35 mouse cellular contexts compared by ENCODE assay signal in genomic region chr14:37110456-37110855, GRCm38 (mm10). TPM values are rescaled to one million over a fixed set of nuclear protein-coding genes. Genes with fewer than 3 reads are reported as not detected.
A peak's percentile ranks its signal among the peaks of the same experiment; 100 is the strongest.
DNase-seq lines count a peak whose midpoint lies in the region; ATAC-seq and TF ChIP-seq lines count a peak whose summit lies in the region.
"Had no signal": no experiment of that assay in that cellular context is flagged by ENCODE, and none has a peak within 500 bp of the region (broad histone marks: within the 10 kb centered on the region; RNA-seq: fewer than 3 reads in every experiment).

No protein-coding gene starts in this region.

- WGBS in kidney, adult 2 months, result 69% methylated on average over 2 of the region's 2 CpGs
- WGBS in intestine, embryonic 15.5 days, result 57% methylated on average over 2 of the region's 2 CpGs
- WGBS in forebrain, embryonic 10.5 days, result 91% methylated on average over 2 of the region's 2 CpGs

- H3K4me3 ChIP-seq in kidney, adult 2 months (ENCODE audit: insufficient read depth, low read depth, low read length), result no peak overlapping the region
- no peak overlapping the region for H3K4me3 ChIP-seq in intestine, embryonic 15.5 days (replicated peaks)
- H3K4me3 ChIP-seq in forebrain, embryonic 10.5 days, result no peak overlapping the region
- H3K4me3 ChIP-seq: embryonic facial prominence, embryonic 15.5 days; forebrain, embryonic 15.5 days; heart, embryonic 10.5 days had no signal

- DNase-seq in kidney, adult 2 months, result peak; percentile 13
- no peak for DNase-seq in kidney, postnatal 14 days
- DNase-seq in 3134 (ENCODE audit: extremely low read depth, insufficient read length, low spot score), result peak; percentile 9
- DNase-seq in 3T3-L1 (ENCODE audit: low read depth, low spot score), result peak; percentile 80
- DNase-seq in forebrain, embryonic 10.5 days (ENCODE audit: extremely low spot score, low spot score), result no peak
- DNase-seq in heart, postnatal 4 days, result no peak
- DNase-seq: adrenal gland, adult 8-10 months; cerebellum, adult 11-12 months; cerebellum, postnatal 25 days; kidney, adult 11 months; layer of hippocampus, adult 9-11 months; liver, postnatal 0 days; lung, postnatal 10 days; midbrain, embryonic 14.5 days; right cerebral cortex, adult 18-20 months; right cerebral cortex, postnatal 4 days; thymus, adult 18-20 months; thymus, postnatal 36 days had no signal

- no peak overlapping the region for H3K4me2 ChIP-seq in intestine, embryonic 15.5 days (replicated peaks)
- H3K4me2 ChIP-seq: embryonic facial prominence, embryonic 15.5 days; forebrain, embryonic 15.5 days had no signal

- no peak for TF ChIP-seq POLR2A in kidney, adult 2 months (IDR thresholded peaks at IDR 0.05; ENCODE audit: low read depth, low read length)

- H3K4me1 ChIP-seq in kidney, adult 2 months (ENCODE audit: control insufficient read depth, insufficient read depth, low read length), result 0 out of 2 replicates have a peak, but pooled peaks cover 3% of the 10 kb centered on the region
- no peaks in the 10 kb centered on the region for H3K4me1 ChIP-seq in intestine, embryonic 15.5 days (replicated peaks)
- no peaks in the 10 kb centered on the region for H3K4me1 ChIP-seq in forebrain, embryonic 10.5 days
- H3K4me1 ChIP-seq: embryonic facial prominence, embryonic 15.5 days; forebrain, embryonic 15.5 days had no signal

- peak; percentile 6; the same call in 1 of the 2 replicates for ATAC-seq in intestine, embryonic 15.5 days
- ATAC-seq: forebrain, embryonic 15.5 days; liver, postnatal 0 days had no signal

- no peak overlapping the region for H3K27ac ChIP-seq in kidney, adult 2 months (ENCODE audit: insufficient read depth, low read depth, low read length)
- H3K27ac ChIP-seq in intestine, embryonic 15.5 days, result 0 out of 2 replicates have a peak overlapping the region, but pooled peaks have one; percentile 38
- no peak overlapping the region for H3K27ac ChIP-seq in forebrain, embryonic 10.5 days
- H3K27ac ChIP-seq: embryonic facial prominence, embryonic 15.5 days; forebrain, embryonic 15.5 days; heart, embryonic 10.5 days had no signal

- H3K9ac ChIP-seq in intestine, embryonic 15.5 days, result no peak overlapping the region
- H3K9ac ChIP-seq: embryonic facial prominence, embryonic 15.5 days; forebrain, embryonic 15.5 days; liver, postnatal 0 days had no signal

- no peaks in the 10 kb centered on the region for H3K27me3 ChIP-seq in kidney, adult 2 months (replicated peaks; ENCODE audit: control insufficient read depth, insufficient read depth, low read length)
- H3K27me3 ChIP-seq in intestine, embryonic 15.5 days (replicated peaks), result no peaks in the 10 kb centered on the region
- no peaks in the 10 kb centered on the region for H3K27me3 ChIP-seq in forebrain, embryonic 10.5 days (ENCODE audit: poor library complexity, severe bottlenecking)
- H3K27me3 ChIP-seq: embryonic facial prominence, embryonic 15.5 days; forebrain, embryonic 15.5 days had no signal

- no peaks in the 10 kb centered on the region for H3K36me3 ChIP-seq in kidney, adult 2 months (ENCODE audit: control insufficient read depth, insufficient read depth, low read length)
- H3K36me3 ChIP-seq in intestine, embryonic 15.5 days, result no peaks in the 10 kb centered on the region
- H3K36me3 ChIP-seq in forebrain, embryonic 10.5 days (replicated peaks), result no peaks in the 10 kb centered on the region
- H3K36me3 ChIP-seq: embryonic facial prominence, embryonic 15.5 days; forebrain, embryonic 15.5 days; heart, embryonic 10.5 days had no signal

- TF ChIP-seq CTCF in kidney, adult 2 months (conservative IDR thresholded peaks at IDR 0.05; ENCODE audit: insufficient read depth, insufficient read length, low read depth, low read length), result no peak

- H3K9me3 ChIP-seq in intestine, embryonic 15.5 days, result no peaks in the 10 kb centered on the region
- H3K9me3 ChIP-seq in forebrain, embryonic 10.5 days, result no peaks in the 10 kb centered on the region
- H3K9me3 ChIP-seq: embryonic facial prominence, embryonic 15.5 days; forebrain, embryonic 15.5 days; heart, embryonic 10.5 days had no signal

RNA-seq across cellular contexts. Expression of gene 2610528A11Rik, which starts 3.4 kb away (rescaled TPM):
- 0.38 and 0.72 TPM in 2 replicates for polyA plus RNA-seq in kidney, adult 2 months (2012; rRNA removed)
- 59.3 and 59.7 TPM in 2 replicates for polyA plus RNA-seq in intestine, embryonic 15.5 days (2015; fragmentation: Nextera tagmentation; extraction: Ambion mirVana)
- 0.21 and 0.38 TPM in 2 replicates for polyA plus RNA-seq in forebrain, embryonic 10.5 days (2016; fragmentation: Nextera tagmentation; extraction: Ambion mirVana)
- total RNA-seq in heart, postnatal 4 days (2021), result under 1 TPM in 1 of 2 experiments, not detected in 1; 0.36 TPM
- total RNA-seq: ES-E14; liver, adult 2 months had no signal
- polyA plus RNA-seq: midbrain, embryonic 14.5 days; neural tube, embryonic 14.5 days had no signal

RNA-seq across cellular contexts. Expression of gene Cdhr1, which starts 12.3 kb away (rescaled TPM):
- polyA plus RNA-seq in kidney, adult 2 months (2012; rRNA removed), result 0.14 TPM in 1 of 2 replicates, not detected in the other
- polyA plus RNA-seq in intestine, embryonic 15.5 days (2015; fragmentation: Nextera tagmentation; extraction: Ambion mirVana), result 0.29 and 0.34 TPM in 2 replicates
- polyA plus RNA-seq in forebrain, embryonic 10.5 days (2016; fragmentation: Nextera tagmentation; extraction: Ambion mirVana), result 0.34 and 1.1 TPM in 2 replicates
- total RNA-seq in heart, postnatal 4 days (2021), result under 1 TPM in 1 of 2 experiments, not detected in 1; 0.17 TPM
- total RNA-seq: gastrocnemius, adult 8-10 months; granulocyte monocyte progenitor cell, adult 5-6 weeks; hematopoietic stem cell, adult 5-6 weeks; liver, adult 2 months; megakaryocyte progenitor cell, adult 5-6 weeks had no signal
- polyA plus RNA-seq: liver, postnatal 0 days had no signal

RNA-seq across cellular contexts. Expression of gene Ghitm, which starts 24.6 kb away (rescaled TPM):
- 322 and 327 TPM in 2 replicates for polyA plus RNA-seq in kidney, adult 2 months (2012; rRNA removed)
- polyA plus RNA-seq in intestine, embryonic 15.5 days (2015; fragmentation: Nextera tagmentation; extraction: Ambion mirVana), result 300 and 309 TPM in 2 replicates
- polyA plus RNA-seq in forebrain, embryonic 10.5 days (2016; fragmentation: Nextera tagmentation; extraction: Ambion mirVana), result 206 and 215 TPM in 2 replicates
- total RNA-seq in heart, postnatal 4 days (2021), result 100 to 1,000 TPM; 375 to 382 TPM

RNA-seq across cellular contexts. Expression of gene Lrit2, which starts 42.7 kb away (rescaled TPM):
- polyA plus RNA-seq in kidney, adult 2 months (2012; rRNA removed), result 0.03 TPM in 2 replicates
- polyA plus RNA-seq in intestine, embryonic 15.5 days (2015; fragmentation: Nextera tagmentation; extraction: Ambion mirVana), result not detected in 2 replicates
- polyA plus RNA-seq in forebrain, embryonic 10.5 days (2016; fragmentation: Nextera tagmentation; extraction: Ambion mirVana), result not detected in 2 replicates
- not detected for total RNA-seq in heart, postnatal 4 days (2021)
- total RNA-seq: adrenal gland, adult 8-10 months; ES-E14; gastrocnemius, adult 8-10 months; granulocyte monocyte progenitor cell, adult 5-6 weeks; hematopoietic stem cell, adult 5-6 weeks; left cerebral cortex, adult 18-20 months; left cerebral cortex, postnatal 36 days; megakaryocyte progenitor cell, adult 5-6 weeks had no signal
- polyA plus RNA-seq: embryonic facial prominence, embryonic 15.5 days; forebrain, embryonic 15.5 days; heart, embryonic 10.5 days; heart, embryonic 16.5 days; kidney, embryonic 16.5 days; large intestine, adult 2 months; liver, postnatal 0 days; midbrain, embryonic 14.5 days; neural tube, embryonic 14.5 days; stomach, embryonic 14.5 days had no signal

RNA-seq across cellular contexts. Expression of gene Lrit1, which starts 55.8 kb away (rescaled TPM):
- polyA plus RNA-seq in kidney, adult 2 months (2012; rRNA removed), result 0.04 and 0.08 TPM in 2 replicates
- polyA plus RNA-seq in intestine, embryonic 15.5 days (2015; fragmentation: Nextera tagmentation; extraction: Ambion mirVana), result not detected in 2 replicates
- not detected in 2 replicates for polyA plus RNA-seq in forebrain, embryonic 10.5 days (2016; fragmentation: Nextera tagmentation; extraction: Ambion mirVana)
- not detected for total RNA-seq in heart, postnatal 4 days (2021)
- total RNA-seq: adrenal gland, adult 8-10 months; ES-E14; gastrocnemius, adult 8-10 months; granulocyte monocyte progenitor cell, adult 5-6 weeks; hematopoietic stem cell, adult 5-6 weeks; left cerebral cortex, adult 18-20 months; left cerebral cortex, postnatal 36 days; megakaryocyte progenitor cell, adult 5-6 weeks had no signal
- polyA plus RNA-seq: embryonic facial prominence, embryonic 15.5 days; forebrain, embryonic 15.5 days; heart, embryonic 10.5 days; heart, embryonic 16.5 days; kidney, embryonic 16.5 days; large intestine, adult 2 months; midbrain, embryonic 14.5 days; neural tube, embryonic 14.5 days; stomach, embryonic 14.5 days had no signal

Comparison
In these comparisons a context has a peak if more than half of its experiments do, and no peak if none do; other contexts are left out.
1. DNase-seq: peak in kidney, adult 2 months (single experiment), 3134 (single experiment) and 3T3-L1 (single experiment); none in kidney, postnatal 14 days (single experiment), forebrain, embryonic 10.5 days (single experiment) and heart, postnatal 4 days (single experiment).
2. RNA of gene 2610528A11Rik, which starts 3.4 kb away (polyA plus RNA-seq): 59.3 to 59.7 TPM in intestine, embryonic 15.5 days; 0.38 to 0.72 TPM in kidney, adult 2 months and 0.21 to 0.38 TPM in forebrain, embryonic 10.5 days; every median in the first group is over 10 times any median in the second.